Mouse (Mus musculus) midbrain, embryonic 14.5 days (tissue): Measurements from ENCODE around the gene Snap47. TPM values are rescaled to one million over a fixed set of nuclear protein-coding genes. Genes with fewer than 3 reads are reported as not detected.

Experiments used
- ATAC-seq: fragments of 200-750 bp; cut with Nextera tagmentation; 2 replicates; pipeline ENCODE4 v1.8.0; 2017; ENCODE audit warnings: moderate number of reproducible peaks, moderate library complexity; ENCODE audit not compliant: low FRiP score, low TSS enrichment
- DNase-seq: peaks from one replicate; pipeline ENCODE4 v3.0.0-alpha.2; 2015
- H3K27ac ChIP-seq: fragments of 300-500 bp; sonication (generic); replicated peaks from 2 replicates; pipeline ENCODE4 v1.5.1; 2014; ENCODE audit warnings: mild to moderate bottlenecking, low read depth, low read length, moderate library complexity
- H3K27me3 ChIP-seq: fragments of 300-500 bp; sonication (generic); 2 replicates; pipeline ENCODE4 v1.6.1; 2014; ENCODE audit warnings: low read length, control low read depth, mixed read lengths; ENCODE audit not compliant: control insufficient read depth, insufficient read depth
- H3K36me3 ChIP-seq: fragments of 300-500 bp; sonication (generic); 2 replicates; pipeline ENCODE4 v1.6.1; 2014; ENCODE audit warnings: low read length, control low read depth; ENCODE audit not compliant: control insufficient read depth, insufficient read depth
- H3K4me1 ChIP-seq: fragments of 300-500 bp; sonication (generic); 2 replicates; pipeline ENCODE4 v1.6.1; 2014; ENCODE audit warnings: mild to moderate bottlenecking, antibody characterized with exemption, low read length, control low read depth; ENCODE audit not compliant: control insufficient read depth, insufficient read depth
- H3K4me2 ChIP-seq: fragments of 300-500 bp; sonication (generic); 2 replicates; pipeline ENCODE4 v1.6.1; 2014; ENCODE audit warnings: mild to moderate bottlenecking, low read length, moderate library complexity
- H3K4me3 ChIP-seq: fragments of 300-500 bp; sonication (generic); replicated peaks from 2 replicates; pipeline ENCODE4 v1.5.1; 2014; ENCODE audit warnings: low read depth, low read length
- H3K9ac ChIP-seq: fragments of 300-500 bp; sonication (generic); replicated peaks from 2 replicates; pipeline ENCODE4 v1.6.1; 2014; ENCODE audit warnings: mild to moderate bottlenecking, low read length, moderate library complexity
- H3K9me3 ChIP-seq: fragments of 300-500 bp; sonication (generic); 2 replicates; pipeline ENCODE4 v1.6.1; 2016; ENCODE audit warnings: low read length, control low read depth, mixed read lengths; ENCODE audit not compliant: control insufficient read depth
- WGBS: fragments of 180-500 bp; shearing (Covaris S2); extraction: QIAGEN DNeasy Blood & Tissue Kit; methylation state at CpG from one replicate; pipeline ENCODE4 v1.1.7; 2014; 5-methylcytosine and 5-hydroxymethylcytosine counted together
- polyA plus RNA-seq: library from polyadenylated mRNA; unstranded; fragments of >200 nt; fragmentation: Nextera tagmentation; extraction: Ambion mirVana; gene quantifications from 2 replicates; pipeline ENCODE4 v1.2.1, GENCODE M21; 2014

Gene Snap47
- polyA plus RNA-seq, 1 experiment from 2014 or later = 525 TPM

- Histone ChIP-seq H3K9ac (no peak overlapping the region), H3K4me3 (no peak overlapping the region), H3K9me3 (no peaks in the 10 kb centered on the region), H3K4me1 (peaks cover 3% of the 10 kb centered on the region; the same call in 1 of the 2 replicates), H3K36me3 (no peaks in the 10 kb centered on the region), H3K4me2 (no peak overlapping the region), H3K27ac (no peak overlapping the region), H3K27me3 (no peaks in the 10 kb centered on the region)
- DNase-seq (peak; percentile 71), ATAC-seq (no peak)
- WGBS = 33% methylated on average over 9 of the region's 9 CpGs
These were observed 57.4 kb downstream of the Snap47 start for GRCm38 (mm10) chr11:59393591-59393990.

GRCm38 (mm10) chr11:59392300-59392699 is 58.7 kb downstream of the Snap47 start:
- WGBS = 77% methylated on average over 6 of the region's 6 CpGs
- no peak overlapping the region for H3K27ac ChIP-seq
- no peak for DNase-seq
- no peaks in the 10 kb centered on the region for H3K27me3 ChIP-seq
- H3K9me3 ChIP-seq = no peaks in the 10 kb centered on the region
- no peak overlapping the region for H3K4me3 ChIP-seq
- ATAC-seq = no peak
- no peak overlapping the region for H3K4me2 ChIP-seq
- H3K9ac ChIP-seq = no peak overlapping the region
- peaks cover 3% of the 10 kb centered on the region; the same call in 1 of the 2 replicates for H3K4me1 ChIP-seq
- H3K36me3 ChIP-seq = no peaks in the 10 kb centered on the region

GRCm38 (mm10) chr11:59390470-59390869 is 60.5 kb downstream of the Snap47 start:
- Histone ChIP-seq H3K9ac (no peak overlapping the region), H3K4me3 (no peak overlapping the region), H3K4me2 (no peak overlapping the region), H3K36me3 (no peaks in the 10 kb centered on the region), H3K4me1 (peaks cover 3% of the 10 kb centered on the region; the same call in 1 of the 2 replicates), H3K9me3 (no peaks in the 10 kb centered on the region), H3K27ac (no peak overlapping the region), H3K27me3 (no peaks in the 10 kb centered on the region)
- no peak for ATAC-seq
- no peak for DNase-seq
- 36% methylated on average over 9 of the region's 9 CpGs for WGBS

GRCm38 (mm10) chr11:59389617-59390016 is 61.4 kb downstream of the Snap47 start:
- peaks cover 3% of the 10 kb centered on the region; the same call in 1 of the 2 replicates for H3K4me1 ChIP-seq
- no peaks in the 10 kb centered on the region for H3K36me3 ChIP-seq
- no peaks in the 10 kb centered on the region for H3K27me3 ChIP-seq
- H3K27ac ChIP-seq = no peak overlapping the region
- H3K4me2 ChIP-seq = no peak overlapping the region
- H3K4me3 ChIP-seq = no peak overlapping the region
- ATAC-seq = no peak
- no peaks in the 10 kb centered on the region for H3K9me3 ChIP-seq
- WGBS = 74% methylated on average over 4 of the region's 4 CpGs
- no peak for DNase-seq
- H3K9ac ChIP-seq = no peak overlapping the region

- no peak overlapping the region for H3K4me3 ChIP-seq
- DNase-seq (no peak), ATAC-seq (no peak)
These were observed 62.2 kb downstream of the Snap47 start for GRCm38 (mm10) chr11:59388806-59389205.

DNA sequence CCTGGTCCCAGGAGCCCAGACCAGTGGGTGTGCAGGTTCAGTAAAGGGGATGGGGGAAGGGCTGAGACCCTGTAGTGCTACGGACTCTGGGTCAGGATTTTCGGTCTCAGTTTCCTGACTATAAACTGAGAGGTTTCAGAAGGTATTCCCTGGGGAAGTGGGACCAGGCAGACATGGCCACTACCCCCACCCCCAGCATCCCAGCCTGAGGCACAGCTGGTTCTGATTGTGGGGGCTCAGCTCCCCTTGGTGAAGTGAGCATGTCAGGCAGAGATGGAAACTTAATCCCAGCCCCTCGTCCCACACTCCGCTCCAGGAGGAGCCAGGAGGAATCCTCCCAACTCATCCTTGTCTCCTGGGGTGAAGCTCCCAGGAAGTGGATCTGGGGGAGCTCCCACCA is 63.5 kb downstream of the Snap47 start:
- WGBS = 60% methylated on average over 4 of the region's 4 CpGs
- Histone ChIP-seq H3K9me3 (no peaks in the 10 kb centered on the region), H3K4me1 (peaks cover 3% of the 10 kb centered on the region; the same call in 1 of the 2 replicates), H3K27me3 (no peaks in the 10 kb centered on the region), H3K4me2 (no peak overlapping the region), H3K9ac (no peak overlapping the region), H3K4me3 (no peak overlapping the region), H3K27ac (no peak overlapping the region), H3K36me3 (no peaks in the 10 kb centered on the region)
- DNase-seq (no peak), ATAC-seq (no peak)

More at GRCm38 (mm10) chr11:59388806-59389205, 62.2 kb downstream of the Snap47 start:
- WGBS = 88% methylated on average over 4 of the region's 4 CpGs
- no peaks in the 10 kb centered on the region for H3K27me3 ChIP-seq
- H3K36me3 ChIP-seq = no peaks in the 10 kb centered on the region
- H3K4me1 ChIP-seq = peaks cover 3% of the 10 kb centered on the region; the same call in 1 of the 2 replicates
- no peak overlapping the region for H3K27ac ChIP-seq
- no peaks in the 10 kb centered on the region for H3K9me3 ChIP-seq
- no peak overlapping the region for H3K4me2 ChIP-seq
- no peak overlapping the region for H3K9ac ChIP-seq

GRCm38 (mm10) chr11:59385123-59385522 is 65.9 kb downstream of the Snap47 start:
- WGBS = 22% methylated on average over 8 of the region's 8 CpGs
- H3K9ac ChIP-seq = no peak overlapping the region

GRCm38 (mm10) chr11:59384441-59384959 is 66.5 kb downstream of the Snap47 start:
- 54% methylated on average over 7 of the region's 7 CpGs for WGBS
- Histone ChIP-seq H3K9ac (no peak overlapping the region), H3K4me2 (no peak overlapping the region), H3K4me3 (no peak overlapping the region), H3K27me3 (no peaks in the 10 kb centered on the region), H3K9me3 (no peaks in the 10 kb centered on the region), H3K36me3 (no peaks in the 10 kb centered on the region), H3K27ac (no peak overlapping the region), H3K4me1 (no peaks in the 10 kb centered on the region)
- ATAC-seq (no peak), DNase-seq (no peak)

More at GRCm38 (mm10) chr11:59385123-59385522, 65.9 kb downstream of the Snap47 start:
- Histone ChIP-seq H3K36me3 (no peaks in the 10 kb centered on the region), H3K4me1 (no peaks in the 10 kb centered on the region), H3K4me3 (no peak overlapping the region), H3K27ac (no peak overlapping the region), H3K27me3 (no peaks in the 10 kb centered on the region), H3K9me3 (no peaks in the 10 kb centered on the region), H3K4me2 (no peak overlapping the region)
- DNase-seq (no peak), ATAC-seq (no peak)

- no peak overlapping the region for H3K4me2 ChIP-seq
- H3K4me3 ChIP-seq = no peak overlapping the region
- ATAC-seq (no peak), DNase-seq (no peak)
- H3K4me1 ChIP-seq = no peaks in the 10 kb centered on the region
- H3K9ac ChIP-seq = no peak overlapping the region
- H3K27me3 ChIP-seq = no peaks in the 10 kb centered on the region
- H3K36me3 ChIP-seq = no peaks in the 10 kb centered on the region
- no peaks in the 10 kb centered on the region for H3K9me3 ChIP-seq
- no peak overlapping the region for H3K27ac ChIP-seq
These were observed 71.4 kb downstream of the Snap47 start for GRCm38 (mm10) chr11:59379547-59379946.
